Mouse (Mus musculus): ENCODE data around the gene Xndc1. TPM values are rescaled to one million over a fixed set of nuclear protein-coding genes. Genes with fewer than 3 reads are reported as not detected.
A peak's percentile ranks its signal among the peaks of the same experiment; 100 is the strongest.

Gene Xndc1
- polyA plus RNA-seq, 1 experiment from 2014 or later: 12.7 TPM

DNA sequence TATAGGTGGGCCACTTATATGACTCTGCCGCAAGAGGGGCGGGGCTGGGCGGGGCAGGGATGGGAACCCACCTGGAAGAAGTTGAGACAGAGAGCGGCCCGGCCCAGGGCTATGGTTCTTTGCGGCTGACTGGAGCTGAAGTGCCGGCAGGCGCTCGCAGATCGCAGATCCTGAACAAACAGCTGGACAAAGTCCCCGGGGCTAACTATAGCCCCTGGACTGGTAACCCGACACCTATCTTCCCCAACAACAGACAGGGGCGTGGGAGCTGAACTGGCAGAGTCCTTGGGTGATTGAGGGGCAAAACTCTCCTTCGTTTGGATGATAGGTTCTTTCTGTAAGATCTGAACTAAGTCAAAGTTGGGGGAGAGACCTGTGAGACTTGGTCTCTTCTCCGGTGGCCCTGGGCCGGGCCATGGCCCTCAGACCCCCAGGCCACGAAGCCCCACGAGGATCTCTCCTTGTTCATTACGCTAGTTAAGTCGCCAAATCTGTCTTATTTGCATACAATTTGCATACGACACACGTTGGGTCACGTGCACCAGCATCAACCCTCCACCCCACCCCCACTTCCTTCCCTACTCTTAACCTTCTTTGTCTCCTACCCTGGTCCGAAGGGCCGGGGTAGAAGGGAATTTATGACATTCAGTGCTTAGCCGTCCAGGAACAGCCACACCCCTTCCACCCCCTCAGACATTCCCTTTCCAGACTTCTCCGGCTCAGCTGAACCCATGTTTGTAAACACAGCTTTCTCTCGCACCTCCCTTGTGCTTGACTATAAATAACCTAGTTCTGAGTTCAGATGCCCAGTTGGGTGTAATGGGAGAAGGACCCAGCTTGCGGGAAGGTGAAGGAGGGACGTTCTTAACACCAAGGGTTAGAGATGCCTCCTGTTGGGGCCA lies 34.7 kb downstream of the Xndc1 start:
- Histone ChIP-seq H3K9me3 (replicated peaks; ENCODE audit: control insufficient read depth, low read length) (no peaks in the 10 kb centered on the region), H3K4me2 (ENCODE audit: low read depth, low read length) (peak overlapping the region; percentile 80), H3K27ac (ENCODE audit: low read length) (no peak overlapping the region), H3K4me3 (ENCODE audit: low read depth, low read length) (peak overlapping the region; percentile 50), H3K4me1 (ENCODE audit: control insufficient read depth, low read depth, low read length) (peaks cover 22% of the 10 kb centered on the region), H3K27me3 (ENCODE audit: control insufficient read depth, insufficient read depth, low read depth, low read length) (no peaks in the 10 kb centered on the region), H3K9ac (ENCODE audit: low read depth, low read length) (no peak overlapping the region), H3K36me3 (ENCODE audit: control insufficient read depth, insufficient read depth) (no peaks in the 10 kb centered on the region)
- WGBS (ENCODE audit: insufficient replicate concordance): 6% methylated on average over 30 of the region's 30 CpGs
- ATAC-seq (ENCODE audit: low read depth): peak; percentile 52

DNA sequence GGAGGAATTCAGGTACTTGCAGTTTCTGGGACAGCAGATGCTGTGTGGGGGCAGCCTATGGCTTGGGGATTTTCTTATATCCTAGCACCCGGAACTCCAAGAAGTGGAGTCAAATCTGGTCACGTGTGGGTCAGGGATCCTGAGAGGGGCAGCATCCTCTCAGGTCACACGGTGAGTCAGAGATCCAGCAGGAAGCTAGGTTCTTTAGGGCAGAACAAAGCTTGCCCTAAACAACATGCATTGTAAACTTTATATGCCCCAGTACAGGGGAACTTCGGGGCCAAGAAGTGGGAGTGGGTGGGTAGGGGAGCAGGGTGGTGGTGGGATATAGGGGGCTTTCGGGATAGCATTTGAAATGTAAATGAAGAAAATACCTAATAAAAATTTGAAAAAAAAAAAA lies 35.6 kb downstream of the Xndc1 start:
- Histone ChIP-seq H3K4me2 (ENCODE audit: low read depth, low read length) (no peak overlapping the region), H3K9me3 (replicated peaks; ENCODE audit: control insufficient read depth, low read length) (no peaks in the 10 kb centered on the region), H3K4me3 (ENCODE audit: low read depth, low read length) (no peak overlapping the region), H3K27ac (ENCODE audit: low read length) (no peak overlapping the region), H3K9ac (ENCODE audit: low read depth, low read length) (no peak overlapping the region), H3K36me3 (ENCODE audit: control insufficient read depth, insufficient read depth) (no peaks in the 10 kb centered on the region), H3K4me1 (ENCODE audit: control insufficient read depth, low read depth, low read length) (peaks cover 22% of the 10 kb centered on the region), H3K27me3 (ENCODE audit: control insufficient read depth, insufficient read depth, low read depth, low read length) (no peaks in the 10 kb centered on the region)
- no peak for ATAC-seq (ENCODE audit: low read depth)
- WGBS (ENCODE audit: insufficient replicate concordance): 58% methylated on average over 5 of the region's 5 CpGs

DNA sequence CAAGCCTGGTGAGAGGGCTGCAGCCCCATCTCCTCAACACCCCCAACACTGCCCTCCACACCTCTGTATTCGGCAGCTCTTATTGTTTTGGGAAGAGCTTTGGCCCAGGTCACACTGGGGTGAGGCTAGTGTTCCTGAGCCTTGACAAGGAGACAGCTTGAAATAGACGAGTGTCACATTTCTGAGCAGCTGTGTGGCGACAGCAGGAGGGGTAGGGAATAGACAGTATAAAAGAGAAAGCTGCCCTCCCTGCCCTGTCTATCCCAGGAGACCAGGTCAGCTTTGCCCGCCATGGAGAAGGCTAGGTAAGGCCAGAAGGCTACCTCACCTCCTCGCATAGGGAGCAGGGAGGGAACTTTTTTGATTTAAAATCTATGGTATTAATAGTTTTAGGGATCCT lies 36.2 kb downstream of the Xndc1 start, which contains the start of gene Art1:
TSS of gene Art1 (plus strand) at position 257 of the 400 bp plus-strand sequence.
- Histone ChIP-seq H3K36me3 (ENCODE audit: control insufficient read depth, insufficient read depth) (no peaks in the 10 kb centered on the region), H3K9me3 (replicated peaks; ENCODE audit: control insufficient read depth, low read length) (no peaks in the 10 kb centered on the region), H3K9ac (ENCODE audit: low read depth, low read length) (no peak within 1 kb of the TSS), H3K27me3 (ENCODE audit: control insufficient read depth, insufficient read depth, low read depth, low read length) (no peaks in the 10 kb centered on the region), H3K27ac (ENCODE audit: low read length) (no peak within 1 kb of the TSS), H3K4me2 (ENCODE audit: low read depth, low read length) (no peak within 1 kb of the TSS), H3K4me3 (ENCODE audit: low read depth, low read length) (no peak within 1 kb of the TSS), H3K4me1 (ENCODE audit: control insufficient read depth, low read depth, low read length) (peaks cover 22% of the 10 kb centered on the region)
- ATAC-seq (ENCODE audit: low read depth): no peak
- 71% methylated on average over 5 of the region's 5 CpGs for WGBS (ENCODE audit: insufficient replicate concordance)

GRCm38 (mm10) chr7:102102241-102102640 lies 36.9 kb downstream of the Xndc1 start:
- 69% methylated on average over 8 of the region's 8 CpGs for WGBS (ENCODE audit: insufficient replicate concordance)
- ATAC-seq (ENCODE audit: low read depth): no peak
- Histone ChIP-seq H3K27ac (ENCODE audit: low read length) (no peak overlapping the region), H3K27me3 (ENCODE audit: control insufficient read depth, insufficient read depth, low read depth, low read length) (no peaks in the 10 kb centered on the region), H3K36me3 (ENCODE audit: control insufficient read depth, insufficient read depth) (no peaks in the 10 kb centered on the region), H3K4me1 (ENCODE audit: control insufficient read depth, low read depth, low read length) (peaks cover 22% of the 10 kb centered on the region), H3K9ac (ENCODE audit: low read depth, low read length) (no peak overlapping the region), H3K4me2 (ENCODE audit: low read depth, low read length) (no peak overlapping the region), H3K4me3 (ENCODE audit: low read depth, low read length) (no peak overlapping the region), H3K9me3 (replicated peaks; ENCODE audit: control insufficient read depth, low read length) (no peaks in the 10 kb centered on the region)

GRCm38 (mm10) chr7:102102696-102103095 lies 37.4 kb downstream of the Xndc1 start:
- Histone ChIP-seq H3K36me3 (ENCODE audit: control insufficient read depth, insufficient read depth) (no peaks in the 10 kb centered on the region), H3K27me3 (ENCODE audit: control insufficient read depth, insufficient read depth, low read depth, low read length) (no peaks in the 10 kb centered on the region), H3K9ac (ENCODE audit: low read depth, low read length) (no peak overlapping the region), H3K4me1 (ENCODE audit: control insufficient read depth, low read depth, low read length) (peaks cover 22% of the 10 kb centered on the region), H3K27ac (ENCODE audit: low read length) (no peak overlapping the region), H3K4me2 (ENCODE audit: low read depth, low read length) (no peak overlapping the region), H3K9me3 (replicated peaks; ENCODE audit: control insufficient read depth, low read length) (no peaks in the 10 kb centered on the region), H3K4me3 (ENCODE audit: low read depth, low read length) (no peak overlapping the region)
- ATAC-seq (ENCODE audit: low read depth): no peak
- WGBS (ENCODE audit: insufficient replicate concordance): 47% methylated on average over 6 of the region's 6 CpGs

- ATAC-seq (ENCODE audit: low read depth): peak; percentile 59
- peaks cover 22% of the 10 kb centered on the region for H3K4me1 ChIP-seq (ENCODE audit: control insufficient read depth, low read depth, low read length)
- WGBS (ENCODE audit: insufficient replicate concordance): 20% methylated on average over 2 of the region's 2 CpGs
- no peaks in the 10 kb centered on the region for H3K27me3 ChIP-seq (ENCODE audit: control insufficient read depth, insufficient read depth, low read depth, low read length)
- no peak overlapping the region for H3K9ac ChIP-seq (ENCODE audit: low read depth, low read length)
- H3K4me2 ChIP-seq (ENCODE audit: low read depth, low read length): no peak overlapping the region
- no peaks in the 10 kb centered on the region for H3K36me3 ChIP-seq (ENCODE audit: control insufficient read depth, insufficient read depth)
- H3K9me3 ChIP-seq (replicated peaks; ENCODE audit: control insufficient read depth, low read length): no peaks in the 10 kb centered on the region
- H3K27ac ChIP-seq (ENCODE audit: low read length): no peak overlapping the region
- no peak overlapping the region for H3K4me3 ChIP-seq (ENCODE audit: low read depth, low read length)
Observed at GRCm38 (mm10) chr7:102103555-102103954, 38.2 kb downstream of the Xndc1 start.

- H3K9me3 ChIP-seq (replicated peaks; ENCODE audit: control insufficient read depth, low read length): no peaks in the 10 kb centered on the region
- H3K4me1 ChIP-seq (ENCODE audit: control insufficient read depth, low read depth, low read length): peaks cover 22% of the 10 kb centered on the region
- no peak overlapping the region for H3K9ac ChIP-seq (ENCODE audit: low read depth, low read length)
- H3K27ac ChIP-seq (ENCODE audit: low read length): no peak overlapping the region
- H3K4me2 ChIP-seq (ENCODE audit: low read depth, low read length): no peak overlapping the region
- no peak overlapping the region for H3K4me3 ChIP-seq (ENCODE audit: low read depth, low read length)
- H3K27me3 ChIP-seq (ENCODE audit: control insufficient read depth, insufficient read depth, low read depth, low read length): no peaks in the 10 kb centered on the region
- no peaks in the 10 kb centered on the region for H3K36me3 ChIP-seq (ENCODE audit: control insufficient read depth, insufficient read depth)
- 51% methylated on average over 5 of the region's 5 CpGs for WGBS (ENCODE audit: insufficient replicate concordance)
- no peak for ATAC-seq (ENCODE audit: low read depth)
Observed at GRCm38 (mm10) chr7:102104126-102104525, 38.8 kb downstream of the Xndc1 start.

GRCm38 (mm10) chr7:102106700-102107141 lies 41.4 kb downstream of the Xndc1 start:
- no peaks in the 10 kb centered on the region for H3K27me3 ChIP-seq (ENCODE audit: control insufficient read depth, insufficient read depth, low read depth, low read length)
- no peak overlapping the region for H3K27ac ChIP-seq (ENCODE audit: low read length)
- 21% methylated on average over 23 of the region's 23 CpGs for WGBS (ENCODE audit: insufficient replicate concordance)
- H3K4me2 ChIP-seq (ENCODE audit: low read depth, low read length): peak overlapping the region; percentile 48
- no peak for ATAC-seq (ENCODE audit: low read depth)
- no peaks in the 10 kb centered on the region for H3K9me3 ChIP-seq (replicated peaks; ENCODE audit: control insufficient read depth, low read length)
- H3K36me3 ChIP-seq (ENCODE audit: control insufficient read depth, insufficient read depth): no peaks in the 10 kb centered on the region
- H3K4me3 ChIP-seq (ENCODE audit: low read depth, low read length): peak overlapping the region; percentile 22
- peaks cover 8% of the 10 kb centered on the region for H3K4me1 ChIP-seq (ENCODE audit: control insufficient read depth, low read depth, low read length)
- peak overlapping the region; percentile 18; the same call in 1 of the 2 replicates for H3K9ac ChIP-seq (ENCODE audit: low read depth, low read length)

- Histone ChIP-seq H3K9ac (ENCODE audit: low read depth, low read length) (no peak overlapping the region), H3K27me3 (ENCODE audit: control insufficient read depth, insufficient read depth, low read depth, low read length) (no peaks in the 10 kb centered on the region), H3K4me3 (ENCODE audit: low read depth, low read length) (no peak overlapping the region), H3K27ac (ENCODE audit: low read length) (no peak overlapping the region), H3K4me2 (ENCODE audit: low read depth, low read length) (no peak overlapping the region), H3K36me3 (ENCODE audit: control insufficient read depth, insufficient read depth) (no peaks in the 10 kb centered on the region), H3K4me1 (ENCODE audit: control insufficient read depth, low read depth, low read length) (peaks cover under 1% of the 10 kb centered on the region), H3K9me3 (replicated peaks; ENCODE audit: control insufficient read depth, low read length) (no peaks in the 10 kb centered on the region)
- 65% methylated on average over 1 of the region's 1 CpGs for WGBS (ENCODE audit: insufficient replicate concordance)
- ATAC-seq (ENCODE audit: low read depth): no peak
Observed at GRCm38 (mm10) chr7:102108206-102108605, 42.9 kb downstream of the Xndc1 start.
